Mouse (Mus musculus): Measurements from ENCODE around the gene Dync1li1. TPM values are rescaled to one million over a fixed set of nuclear protein-coding genes. Genes with fewer than 3 reads are reported as not detected.

Dync1li1 gene
- polyA plus RNA-seq, 1 experiment = 18.7 TPM

DNA sequence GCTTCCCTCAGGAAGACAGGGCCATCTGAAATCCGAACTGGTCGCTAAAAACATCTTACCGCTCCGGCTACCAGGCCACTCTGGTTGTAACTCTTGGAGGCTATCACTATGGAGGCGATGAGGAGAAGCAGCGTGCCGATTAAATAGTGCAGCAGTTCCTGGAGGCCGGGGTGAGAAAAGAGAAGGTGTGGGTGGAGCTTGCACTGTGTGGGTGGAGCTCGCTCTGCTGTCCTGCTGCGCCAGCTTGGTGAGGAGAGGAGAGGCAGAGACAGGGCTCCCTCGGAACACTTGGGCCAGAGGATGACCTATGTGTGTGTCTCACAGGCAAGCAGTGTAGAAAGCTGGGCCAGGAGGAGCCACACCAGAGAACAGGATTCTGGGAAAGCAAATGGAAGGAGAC, 73.3 kb downstream of the Dync1li1 start:
- Histone ChIP-seq H3K27ac (ENCODE audit: insufficient read depth, low read depth, low read length) (no peak overlapping the region), H3K27me3 (ENCODE audit: control insufficient read depth, insufficient read depth, low read length) (no peaks in the 10 kb centered on the region), H3K4me3 (ENCODE audit: low read depth, low read length) (no peak overlapping the region), H3K4me1 (ENCODE audit: control insufficient read depth, insufficient read depth, insufficient read length, low read length) (peaks cover 5% of the 10 kb centered on the region), H3K36me3 (ENCODE audit: control insufficient read depth, insufficient read depth, low read length) (peaks cover 1% of the 10 kb centered on the region; the same call in 1 of the 2 replicates)
- no peak for TF ChIP-seq POLR2A (IDR thresholded peaks at IDR 0.05; ENCODE audit: low read depth, low read length)
- no peak for TF ChIP-seq CTCF (IDR thresholded peaks at IDR 0.05; ENCODE audit: extremely low read depth, insufficient read length, insufficient replicate concordance, low read depth, low read length)
- 73% methylated on average over 11 of the region's 11 CpGs for WGBS

DNA sequence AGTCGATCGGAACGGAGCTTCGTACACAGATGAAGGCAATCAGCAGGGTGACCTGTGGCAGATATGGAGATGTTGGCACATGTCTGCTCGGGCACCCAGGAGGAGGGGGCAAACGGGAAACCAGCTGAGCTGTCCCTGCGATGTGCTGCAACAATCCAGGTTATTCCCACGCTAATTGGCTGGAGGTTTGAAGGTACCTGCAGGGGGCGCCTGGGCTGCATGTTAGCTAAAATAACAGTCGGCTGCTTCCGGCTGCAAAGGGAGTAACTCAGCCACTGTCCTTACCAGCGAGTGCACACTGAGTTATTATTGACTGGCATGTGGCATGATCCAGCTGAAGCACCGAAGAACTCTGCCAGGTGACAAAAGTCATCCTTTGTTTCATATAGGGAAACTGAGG, 74.8 kb downstream of the Dync1li1 start:
- WGBS = 69% methylated on average over 13 of the region's 13 CpGs
- H3K27ac ChIP-seq (ENCODE audit: insufficient read depth, low read depth, low read length) = no peak overlapping the region
- H3K27me3 ChIP-seq (ENCODE audit: control insufficient read depth, insufficient read depth, low read length) = no peaks in the 10 kb centered on the region
- H3K4me1 ChIP-seq (ENCODE audit: control insufficient read depth, insufficient read depth, insufficient read length, low read length) = peaks cover 5% of the 10 kb centered on the region
- peaks cover 1% of the 10 kb centered on the region; the same call in 1 of the 2 replicates for H3K36me3 ChIP-seq (ENCODE audit: control insufficient read depth, insufficient read depth, low read length)
- TF ChIP-seq POLR2A (IDR thresholded peaks at IDR 0.05; ENCODE audit: low read depth, low read length) = no peak
- peak; percentile 50; the same call in 1 of the 2 replicates for TF ChIP-seq CTCF (IDR thresholded peaks at IDR 0.05; ENCODE audit: extremely low read depth, insufficient read length, insufficient replicate concordance, low read depth, low read length)
- no peak overlapping the region for H3K4me3 ChIP-seq (ENCODE audit: low read depth, low read length)

DNA sequence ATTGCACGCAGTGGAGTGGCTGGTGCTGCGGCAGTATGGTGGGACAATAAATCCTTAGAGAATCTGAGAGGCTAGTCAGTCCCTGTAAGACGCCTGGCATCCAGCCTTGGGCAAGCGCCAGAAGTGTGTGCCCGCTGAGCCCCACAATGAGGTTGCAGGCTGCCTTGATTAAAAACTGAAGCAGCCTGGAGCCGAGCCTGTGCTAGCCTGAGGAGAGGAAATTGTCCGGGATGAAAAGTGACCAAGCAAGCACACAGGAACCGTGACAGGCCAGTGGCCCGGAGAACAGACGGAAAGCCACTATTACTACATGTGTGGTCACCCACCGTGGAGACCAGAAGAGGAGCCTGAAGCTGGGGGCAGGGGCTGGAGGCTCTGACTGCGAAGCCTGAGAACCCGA, 78.4 kb downstream of the Dync1li1 start:
- Histone ChIP-seq H3K4me3 (ENCODE audit: low read depth, low read length) (no peak overlapping the region), H3K4me1 (ENCODE audit: control insufficient read depth, insufficient read depth, insufficient read length, low read length) (peaks cover 3% of the 10 kb centered on the region; the same call in 1 of the 2 replicates), H3K27me3 (ENCODE audit: control insufficient read depth, insufficient read depth, low read length) (no peaks in the 10 kb centered on the region), H3K36me3 (ENCODE audit: control insufficient read depth, insufficient read depth, low read length) (no peaks in the 10 kb centered on the region), H3K27ac (ENCODE audit: insufficient read depth, low read depth, low read length) (no peak overlapping the region)
- TF ChIP-seq CTCF (IDR thresholded peaks at IDR 0.05; ENCODE audit: extremely low read depth, insufficient read length, insufficient replicate concordance, low read depth, low read length) (no peak), POLR2A (IDR thresholded peaks at IDR 0.05; ENCODE audit: low read depth, low read length) (no peak)
- WGBS = 77% methylated on average over 13 of the region's 13 CpGs

DNA sequence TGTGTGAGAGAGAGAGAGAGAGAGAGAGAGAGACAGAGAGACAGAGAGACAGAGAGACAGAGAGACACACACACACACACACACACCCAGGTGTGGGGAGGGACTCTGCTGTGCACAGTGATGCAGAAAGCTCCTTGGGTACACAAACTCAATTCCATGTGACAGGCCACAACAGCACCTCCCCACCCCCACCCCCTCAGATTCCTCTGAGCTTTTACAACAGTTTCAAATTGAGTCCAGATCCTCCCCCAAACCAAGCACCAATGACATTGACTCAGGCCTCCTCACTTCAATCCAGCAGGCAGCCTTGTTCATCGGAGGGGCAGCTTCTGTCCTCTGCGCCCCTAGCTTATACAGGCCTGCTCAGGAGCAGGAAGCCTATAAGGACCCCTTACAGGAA, 78.9 kb downstream of the Dync1li1 start:
- WGBS = 87% methylated on average over 2 of the region's 2 CpGs
- H3K27ac ChIP-seq (ENCODE audit: insufficient read depth, low read depth, low read length) = no peak overlapping the region
- no peak for TF ChIP-seq POLR2A (IDR thresholded peaks at IDR 0.05; ENCODE audit: low read depth, low read length)
- no peak for TF ChIP-seq CTCF (IDR thresholded peaks at IDR 0.05; ENCODE audit: extremely low read depth, insufficient read length, insufficient replicate concordance, low read depth, low read length)
- peaks cover 3% of the 10 kb centered on the region; the same call in 1 of the 2 replicates for H3K4me1 ChIP-seq (ENCODE audit: control insufficient read depth, insufficient read depth, insufficient read length, low read length)
- H3K36me3 ChIP-seq (ENCODE audit: control insufficient read depth, insufficient read depth, low read length) = no peaks in the 10 kb centered on the region; the same call in 1 of the 2 replicates
- H3K27me3 ChIP-seq (ENCODE audit: control insufficient read depth, insufficient read depth, low read length) = no peaks in the 10 kb centered on the region
- H3K4me3 ChIP-seq (ENCODE audit: low read depth, low read length) = no peak overlapping the region

DNA sequence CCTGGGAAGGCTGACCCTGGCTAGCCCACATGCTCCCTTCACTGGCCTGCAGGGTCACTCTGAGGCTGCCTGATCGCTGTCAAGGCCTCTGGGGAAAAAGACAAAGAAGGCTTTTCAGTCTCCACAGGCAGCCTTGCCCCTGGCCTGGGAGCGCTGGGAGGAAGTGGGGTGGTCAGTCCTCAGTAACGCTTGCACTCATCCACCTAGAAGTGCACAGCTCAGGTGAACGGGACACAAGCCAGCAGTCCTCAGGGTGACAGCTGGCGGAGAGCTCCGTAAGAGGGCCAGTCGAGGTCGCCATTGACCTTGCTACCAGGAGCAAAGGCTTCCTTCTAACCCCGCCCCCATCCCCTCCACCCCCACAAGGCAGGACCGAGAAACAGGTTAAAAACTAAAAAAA, 79.5 kb downstream of the Dync1li1 start:
- Histone ChIP-seq H3K4me1 (ENCODE audit: control insufficient read depth, insufficient read depth, insufficient read length, low read length) (peaks cover 3% of the 10 kb centered on the region; the same call in 1 of the 2 replicates), H3K4me3 (ENCODE audit: low read depth, low read length) (no peak overlapping the region), H3K27me3 (ENCODE audit: control insufficient read depth, insufficient read depth, low read length) (no peaks in the 10 kb centered on the region), H3K36me3 (ENCODE audit: control insufficient read depth, insufficient read depth, low read length) (no peaks in the 10 kb centered on the region; the same call in 1 of the 2 replicates), H3K27ac (ENCODE audit: insufficient read depth, low read depth, low read length) (no peak overlapping the region)
- WGBS = 81% methylated on average over 10 of the region's 10 CpGs
- TF ChIP-seq CTCF (IDR thresholded peaks at IDR 0.05; ENCODE audit: extremely low read depth, insufficient read length, insufficient replicate concordance, low read depth, low read length) (no peak), POLR2A (IDR thresholded peaks at IDR 0.05; ENCODE audit: low read depth, low read length) (no peak)

DNA sequence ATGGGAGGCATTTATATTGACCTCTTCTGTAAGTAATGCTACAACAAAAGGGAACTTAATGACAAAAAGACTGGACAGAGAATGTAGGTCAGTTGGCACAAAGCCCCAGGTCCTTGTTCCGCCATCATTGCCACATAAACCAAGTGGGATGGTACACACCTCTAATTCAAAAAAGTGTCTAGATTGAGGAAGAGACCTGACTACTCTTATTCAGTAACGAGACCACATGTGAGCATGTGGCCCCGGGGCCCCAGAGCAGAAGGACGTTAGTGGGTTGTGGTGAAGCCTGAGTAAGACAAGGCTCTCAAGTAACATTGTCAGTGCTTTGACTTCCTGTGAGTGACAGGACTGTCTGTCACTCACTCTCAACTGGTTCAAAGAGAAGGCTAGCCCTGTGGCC, 81.6 kb downstream of the Dync1li1 start:
- peaks cover 3% of the 10 kb centered on the region; the same call in 1 of the 2 replicates for H3K4me1 ChIP-seq (ENCODE audit: control insufficient read depth, insufficient read depth, insufficient read length, low read length)
- TF ChIP-seq CTCF (IDR thresholded peaks at IDR 0.05; ENCODE audit: extremely low read depth, insufficient read length, insufficient replicate concordance, low read depth, low read length) = no peak
- TF ChIP-seq POLR2A (IDR thresholded peaks at IDR 0.05; ENCODE audit: low read depth, low read length) = no peak
- no peak overlapping the region for H3K4me3 ChIP-seq (ENCODE audit: low read depth, low read length)
- H3K36me3 ChIP-seq (ENCODE audit: control insufficient read depth, insufficient read depth, low read length) = no peaks in the 10 kb centered on the region; the same call in 1 of the 2 replicates
- WGBS = 83% methylated on average over 4 of the region's 4 CpGs
- no peaks in the 10 kb centered on the region for H3K27me3 ChIP-seq (ENCODE audit: control insufficient read depth, insufficient read depth, low read length)
- H3K27ac ChIP-seq (ENCODE audit: insufficient read depth, low read depth, low read length) = no peak overlapping the region

DNA sequence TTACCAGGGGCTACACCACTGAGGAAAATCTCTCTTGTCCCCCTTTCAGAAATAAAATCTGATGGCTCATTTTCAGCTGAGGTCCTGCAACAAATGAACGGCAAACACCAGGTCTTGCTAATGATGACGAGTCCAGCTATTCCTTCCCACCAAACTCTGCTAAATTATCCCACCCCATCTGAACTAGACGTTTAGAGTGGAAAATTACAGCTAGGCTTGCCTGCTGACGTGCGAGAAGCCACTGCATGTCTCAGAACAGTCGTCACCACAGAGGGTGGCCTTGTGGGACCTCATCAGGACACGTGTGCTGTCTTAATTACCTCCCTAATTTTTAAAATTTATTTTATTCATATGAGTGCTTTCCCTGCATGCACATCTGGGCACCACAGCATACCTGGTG, 83.0 kb downstream of the Dync1li1 start:
- TF ChIP-seq CTCF (IDR thresholded peaks at IDR 0.05; ENCODE audit: extremely low read depth, insufficient read length, insufficient replicate concordance, low read depth, low read length) = no peak
- TF ChIP-seq POLR2A (IDR thresholded peaks at IDR 0.05; ENCODE audit: low read depth, low read length) = no peak
- H3K27ac ChIP-seq (ENCODE audit: insufficient read depth, low read depth, low read length) = no peak overlapping the region
- 83% methylated on average over 7 of the region's 7 CpGs for WGBS

More for the DNA sequence above, 83.0 kb downstream of the Dync1li1 start:
- H3K4me3 ChIP-seq (ENCODE audit: low read depth, low read length) = no peak overlapping the region
- peaks cover 8% of the 10 kb centered on the region for H3K4me1 ChIP-seq (ENCODE audit: control insufficient read depth, insufficient read depth, insufficient read length, low read length)
- no peaks in the 10 kb centered on the region; the same call in 1 of the 2 replicates for H3K36me3 ChIP-seq (ENCODE audit: control insufficient read depth, insufficient read depth, low read length)
- H3K27me3 ChIP-seq (ENCODE audit: control insufficient read depth, insufficient read depth, low read length) = no peaks in the 10 kb centered on the region

Other genes with a start within 250 kb of the Dync1li1 start
- 0.60 and 1.1 TPM in 2 replicates for gene Ccr4, start 183.9 kb upstream of the Dync1li1 start, polyA plus RNA-seq (2012; rRNA removed)
- not detected in 2 replicates for gene C130032M10Rik, start 173.1 kb upstream of the Dync1li1 start, polyA plus RNA-seq (2012; rRNA removed)
- not detected in 2 replicates for gene Trim71, start 124.4 kb upstream of the Dync1li1 start, polyA plus RNA-seq (2012; rRNA removed)
- 7.8 and 17.0 TPM in 2 replicates for gene Cnot10, start 48.6 kb upstream of the Dync1li1 start, polyA plus RNA-seq (2012; rRNA removed)
- gene Cmtm6, start 42.3 kb downstream of the Dync1li1 start, polyA plus RNA-seq (2012; rRNA removed) = 26.6 and 46.1 TPM in 2 replicates
- gene Cmtm7, start 93.1 kb downstream of the Dync1li1 start, polyA plus RNA-seq (2012; rRNA removed) = 70.4 and 97.3 TPM in 2 replicates
- gene Cmtm8, start 155.4 kb downstream of the Dync1li1 start, polyA plus RNA-seq (2012; rRNA removed) = 2.9 and 25.7 TPM in 2 replicates
- 14.4 and 23.7 TPM in 2 replicates for gene Gpd1l, start 245.2 kb downstream of the Dync1li1 start, polyA plus RNA-seq (2012; rRNA removed)